Mouse (Mus musculus): Measurements from ENCODE around the gene Abhd6. TPM values are rescaled to one million over a fixed set of nuclear protein-coding genes. Genes with fewer than 3 reads are reported as not detected.
A peak's percentile ranks its signal among the peaks of the same experiment; 100 is the strongest.

Abhd6 gene
- polyA plus RNA-seq, 1 experiment from 2014 or later = 11.9 TPM

DNA sequence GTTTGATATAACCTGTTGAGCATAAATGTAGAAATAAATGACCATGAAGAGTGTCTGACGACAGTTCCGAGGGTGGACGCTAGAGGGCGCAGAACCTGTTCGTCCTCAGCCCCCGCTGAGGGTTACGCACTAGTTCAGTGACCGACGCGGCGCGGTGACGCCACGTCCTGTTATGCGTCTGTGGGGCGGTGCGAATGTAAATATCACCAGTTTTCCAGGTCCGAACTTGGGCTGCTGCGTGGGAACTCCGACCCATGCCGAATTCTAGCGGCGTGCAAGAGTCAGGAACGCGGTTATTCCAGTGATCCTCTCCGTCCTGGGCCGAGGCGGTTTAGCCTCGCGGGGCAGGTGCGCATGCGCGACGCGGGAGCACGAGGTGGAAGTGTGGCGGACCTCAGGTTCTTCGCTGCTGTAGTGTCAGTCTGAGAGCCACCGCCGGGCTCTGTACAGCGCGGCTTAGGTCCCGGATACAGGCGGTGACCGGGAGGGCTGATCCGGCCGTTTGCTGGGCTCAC is 77.5 kb downstream of the Abhd6 start, which contains the start of gene Rpp14:
TSS of gene Rpp14 (plus strand) at position 203 of the 515 bp plus-strand sequence.
- peak within 1 kb of the TSS; percentile 91 for H3K9ac ChIP-seq (ENCODE audit: low read depth, low read length)
- WGBS = under 1% methylated on average over 47 of the region's 47 CpGs
- no peaks in the 10 kb centered on the region for H3K27me3 ChIP-seq (replicated peaks; ENCODE audit: control insufficient read depth, insufficient read depth, low read length)
- H3K9me3 ChIP-seq (ENCODE audit: control insufficient read depth, low read length) = no peaks in the 10 kb centered on the region
- peak within 1 kb of the TSS; percentile 93 for H3K4me2 ChIP-seq
- ATAC-seq (replicated peaks; ENCODE audit: low FRiP score) (peak; percentile 93), DNase-seq (ENCODE audit: low spot score) (peak; percentile 92)
- H3K4me3 ChIP-seq (ENCODE audit: low read depth, low read length) = peak within 1 kb of the TSS; percentile 73
- H3K27ac ChIP-seq (ENCODE audit: low read depth, low read length) = peak within 1 kb of the TSS; percentile 88
- H3K4me1 ChIP-seq (replicated peaks; ENCODE audit: control insufficient read depth, insufficient read depth, low read length) = peaks cover 4% of the 10 kb centered on the region
- H3K36me3 ChIP-seq (ENCODE audit: control insufficient read depth, insufficient read depth, low read length) = peaks cover 14% of the 10 kb centered on the region

DNA sequence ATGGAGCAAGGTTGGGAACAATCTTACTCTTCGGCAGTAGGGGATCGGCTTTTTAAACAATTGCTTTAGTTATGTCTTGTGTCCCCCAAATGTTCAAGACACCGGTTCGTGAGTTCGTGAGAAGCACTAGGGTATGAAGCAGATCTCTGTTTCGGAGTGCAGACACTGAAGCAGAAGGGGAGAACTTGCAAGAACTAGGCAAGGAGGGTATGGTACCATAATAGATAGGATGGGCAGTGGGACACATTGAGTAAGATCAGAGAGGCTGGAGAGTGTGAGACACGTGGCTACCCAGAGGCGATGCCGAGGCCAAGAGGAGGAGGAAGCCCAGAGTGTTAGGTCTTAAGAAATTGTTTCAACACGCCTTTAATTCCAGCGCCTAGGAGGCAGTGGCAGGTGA is 78.0 kb downstream of the Abhd6 start:
- Histone ChIP-seq H3K9ac (ENCODE audit: low read depth, low read length) (peak overlapping the region; percentile 91), H3K4me2 (peak overlapping the region; percentile 93), H3K4me1 (replicated peaks; ENCODE audit: control insufficient read depth, insufficient read depth, low read length) (peaks cover 4% of the 10 kb centered on the region), H3K4me3 (ENCODE audit: low read depth, low read length) (peak overlapping the region; percentile 73), H3K27ac (ENCODE audit: low read depth, low read length) (peak overlapping the region; percentile 88), H3K36me3 (ENCODE audit: control insufficient read depth, insufficient read depth, low read length) (peaks cover 14% of the 10 kb centered on the region), H3K9me3 (ENCODE audit: control insufficient read depth, low read length) (no peaks in the 10 kb centered on the region), H3K27me3 (replicated peaks; ENCODE audit: control insufficient read depth, insufficient read depth, low read length) (no peaks in the 10 kb centered on the region)
- WGBS = 4% methylated on average over 11 of the region's 11 CpGs
- ATAC-seq (replicated peaks; ENCODE audit: low FRiP score) = peak; percentile 57
- no peak for DNase-seq (ENCODE audit: low spot score)

DNA sequence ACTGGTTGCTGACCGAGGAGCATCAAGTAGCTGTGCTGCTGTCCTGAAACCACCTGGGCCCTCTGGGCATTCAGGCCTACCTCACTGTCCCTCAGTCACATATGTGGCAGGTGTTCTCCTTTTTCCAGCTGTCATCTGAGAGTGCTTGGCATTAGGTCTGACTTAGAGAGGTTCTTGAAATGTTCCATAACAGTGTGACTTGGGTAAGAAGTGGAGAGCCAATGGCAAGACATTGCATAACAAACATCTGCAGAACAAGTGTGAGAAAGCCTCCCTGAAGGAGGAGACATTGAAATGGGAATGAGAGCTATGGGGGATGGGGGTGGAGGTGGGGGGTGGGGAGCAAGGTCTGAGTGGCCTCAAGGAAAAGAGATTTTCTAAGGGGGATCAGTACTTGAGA is 80.2 kb downstream of the Abhd6 start:
- ATAC-seq (replicated peaks; ENCODE audit: low FRiP score) (no peak), DNase-seq (ENCODE audit: low spot score) (no peak)
- Histone ChIP-seq H3K9me3 (ENCODE audit: control insufficient read depth, low read length) (no peaks in the 10 kb centered on the region), H3K27ac (ENCODE audit: low read depth, low read length) (no peak overlapping the region), H3K4me1 (replicated peaks; ENCODE audit: control insufficient read depth, insufficient read depth, low read length) (peaks cover 4% of the 10 kb centered on the region), H3K4me3 (ENCODE audit: low read depth, low read length) (no peak overlapping the region), H3K36me3 (ENCODE audit: control insufficient read depth, insufficient read depth, low read length) (peaks cover 19% of the 10 kb centered on the region), H3K9ac (ENCODE audit: low read depth, low read length) (no peak overlapping the region), H3K27me3 (replicated peaks; ENCODE audit: control insufficient read depth, insufficient read depth, low read length) (no peaks in the 10 kb centered on the region), H3K4me2 (no peak overlapping the region)
- WGBS = 89% methylated on average over 1 of the region's 1 CpGs

GRCm38 (mm10) chr14:8089016-8089415 is 86.3 kb downstream of the Abhd6 start:
- peaks cover 24% of the 10 kb centered on the region for H3K36me3 ChIP-seq (ENCODE audit: control insufficient read depth, insufficient read depth, low read length)
- no peaks in the 10 kb centered on the region for H3K27me3 ChIP-seq (replicated peaks; ENCODE audit: control insufficient read depth, insufficient read depth, low read length)
- 93% methylated on average over 2 of the region's 2 CpGs for WGBS
- H3K4me3 ChIP-seq (ENCODE audit: low read depth, low read length) = no peak overlapping the region
- H3K4me1 ChIP-seq (replicated peaks; ENCODE audit: control insufficient read depth, insufficient read depth, low read length) = no peaks in the 10 kb centered on the region
- H3K9ac ChIP-seq (ENCODE audit: low read depth, low read length) = no peak overlapping the region
- no peak overlapping the region for H3K4me2 ChIP-seq
- ATAC-seq (replicated peaks; ENCODE audit: low FRiP score) (no peak), DNase-seq (ENCODE audit: low spot score) (no peak)
- H3K27ac ChIP-seq (ENCODE audit: low read depth, low read length) = no peak overlapping the region
- H3K9me3 ChIP-seq (ENCODE audit: control insufficient read depth, low read length) = no peaks in the 10 kb centered on the region

- H3K36me3 ChIP-seq (ENCODE audit: control insufficient read depth, insufficient read depth, low read length) = peaks cover 14% of the 10 kb centered on the region
- H3K27ac ChIP-seq (ENCODE audit: low read depth, low read length) = no peak overlapping the region
- no peaks in the 10 kb centered on the region for H3K4me1 ChIP-seq (replicated peaks; ENCODE audit: control insufficient read depth, insufficient read depth, low read length)
- ATAC-seq (replicated peaks; ENCODE audit: low FRiP score) (no peak), DNase-seq (ENCODE audit: low spot score) (no peak)
- H3K9me3 ChIP-seq (ENCODE audit: control insufficient read depth, low read length) = no peaks in the 10 kb centered on the region
- no peaks in the 10 kb centered on the region for H3K27me3 ChIP-seq (replicated peaks; ENCODE audit: control insufficient read depth, insufficient read depth, low read length)
- H3K9ac ChIP-seq (ENCODE audit: low read depth, low read length) = no peak overlapping the region
- no peak overlapping the region for H3K4me3 ChIP-seq (ENCODE audit: low read depth, low read length)
- WGBS = 92% methylated on average over 2 of the region's 2 CpGs
- H3K4me2 ChIP-seq = no peak overlapping the region
These were observed 89.9 kb downstream of the Abhd6 start for GRCm38 (mm10) chr14:8092573-8092972.

DNA sequence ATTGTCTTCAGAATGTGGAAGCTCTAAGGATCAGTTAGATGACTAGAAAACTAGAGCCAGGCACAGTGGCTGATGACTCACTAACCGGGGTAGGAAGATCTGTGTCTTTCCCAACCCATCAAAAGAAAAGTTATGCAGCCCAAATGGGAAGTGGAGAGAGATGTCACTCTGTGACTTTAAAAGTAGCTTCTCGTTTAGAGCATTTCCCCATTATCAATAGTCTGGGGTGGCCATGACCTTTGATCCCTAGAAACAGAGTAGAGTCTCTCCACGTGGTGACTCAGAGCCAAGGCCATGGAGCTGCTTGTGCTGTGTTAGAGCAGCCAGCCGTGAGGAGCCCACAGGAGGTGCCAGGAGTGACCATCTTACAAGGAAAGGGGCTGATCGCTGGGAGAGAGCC is 90.7 kb downstream of the Abhd6 start:
- Histone ChIP-seq H3K9ac (ENCODE audit: low read depth, low read length) (no peak overlapping the region), H3K27ac (ENCODE audit: low read depth, low read length) (no peak overlapping the region), H3K36me3 (ENCODE audit: control insufficient read depth, insufficient read depth, low read length) (peaks cover 12% of the 10 kb centered on the region), H3K4me3 (ENCODE audit: low read depth, low read length) (no peak overlapping the region), H3K4me1 (replicated peaks; ENCODE audit: control insufficient read depth, insufficient read depth, low read length) (no peaks in the 10 kb centered on the region), H3K4me2 (no peak overlapping the region), H3K9me3 (ENCODE audit: control insufficient read depth, low read length) (no peaks in the 10 kb centered on the region), H3K27me3 (replicated peaks; ENCODE audit: control insufficient read depth, insufficient read depth, low read length) (no peaks in the 10 kb centered on the region)
- ATAC-seq (replicated peaks; ENCODE audit: low FRiP score) (no peak), DNase-seq (ENCODE audit: low spot score) (no peak)
- WGBS = 56% methylated on average over 5 of the region's 5 CpGs

- ATAC-seq (replicated peaks; ENCODE audit: low FRiP score) = no peak
- H3K36me3 ChIP-seq (ENCODE audit: control insufficient read depth, insufficient read depth, low read length) = peaks cover 3% of the 10 kb centered on the region; the same call in 1 of the 2 replicates
- no peak overlapping the region for H3K9ac ChIP-seq (ENCODE audit: low read depth, low read length)
- no peak for DNase-seq (ENCODE audit: low spot score)
- WGBS = 55% methylated on average over 3 of the region's 3 CpGs
- H3K27me3 ChIP-seq (replicated peaks; ENCODE audit: control insufficient read depth, insufficient read depth, low read length) = no peaks in the 10 kb centered on the region
- no peak overlapping the region for H3K27ac ChIP-seq (ENCODE audit: low read depth, low read length)
- H3K9me3 ChIP-seq (ENCODE audit: control insufficient read depth, low read length) = no peaks in the 10 kb centered on the region
- H3K4me3 ChIP-seq (ENCODE audit: low read depth, low read length) = no peak overlapping the region
- no peak overlapping the region for H3K4me2 ChIP-seq
- H3K4me1 ChIP-seq (replicated peaks; ENCODE audit: control insufficient read depth, insufficient read depth, low read length) = peaks cover 9% of the 10 kb centered on the region; the same call in 1 of the 2 replicates
These were observed 92.3 kb downstream of the Abhd6 start for GRCm38 (mm10) chr14:8094931-8095561.

- WGBS = 48% methylated on average over 7 of the region's 7 CpGs
- H3K27ac ChIP-seq (ENCODE audit: low read depth, low read length) = no peak overlapping the region
- peaks cover 9% of the 10 kb centered on the region; the same call in 1 of the 2 replicates for H3K4me1 ChIP-seq (replicated peaks; ENCODE audit: control insufficient read depth, insufficient read depth, low read length)
- H3K4me3 ChIP-seq (ENCODE audit: low read depth, low read length) = no peak overlapping the region
- no peaks in the 10 kb centered on the region for H3K27me3 ChIP-seq (replicated peaks; ENCODE audit: control insufficient read depth, insufficient read depth, low read length)
- no peaks in the 10 kb centered on the region for H3K9me3 ChIP-seq (ENCODE audit: control insufficient read depth, low read length)
- ATAC-seq (replicated peaks; ENCODE audit: low FRiP score) (no peak), DNase-seq (ENCODE audit: low spot score) (no peak)
- peak overlapping the region; percentile 19; the same call in 1 of the 2 replicates for H3K4me2 ChIP-seq
- no peaks in the 10 kb centered on the region; the same call in 1 of the 2 replicates for H3K36me3 ChIP-seq (ENCODE audit: control insufficient read depth, insufficient read depth, low read length)
- no peak overlapping the region for H3K9ac ChIP-seq (ENCODE audit: low read depth, low read length)
These were observed 92.9 kb downstream of the Abhd6 start for GRCm38 (mm10) chr14:8095562-8095950.
